Mouse (Mus musculus): ENCODE results near the gene D6Wsu163e. TPM values are rescaled to one million over a fixed set of nuclear protein-coding genes. Genes with fewer than 3 reads are reported as not detected.

The D6Wsu163e gene
- 22.8 TPM for total RNA-seq (2023)

DNA sequence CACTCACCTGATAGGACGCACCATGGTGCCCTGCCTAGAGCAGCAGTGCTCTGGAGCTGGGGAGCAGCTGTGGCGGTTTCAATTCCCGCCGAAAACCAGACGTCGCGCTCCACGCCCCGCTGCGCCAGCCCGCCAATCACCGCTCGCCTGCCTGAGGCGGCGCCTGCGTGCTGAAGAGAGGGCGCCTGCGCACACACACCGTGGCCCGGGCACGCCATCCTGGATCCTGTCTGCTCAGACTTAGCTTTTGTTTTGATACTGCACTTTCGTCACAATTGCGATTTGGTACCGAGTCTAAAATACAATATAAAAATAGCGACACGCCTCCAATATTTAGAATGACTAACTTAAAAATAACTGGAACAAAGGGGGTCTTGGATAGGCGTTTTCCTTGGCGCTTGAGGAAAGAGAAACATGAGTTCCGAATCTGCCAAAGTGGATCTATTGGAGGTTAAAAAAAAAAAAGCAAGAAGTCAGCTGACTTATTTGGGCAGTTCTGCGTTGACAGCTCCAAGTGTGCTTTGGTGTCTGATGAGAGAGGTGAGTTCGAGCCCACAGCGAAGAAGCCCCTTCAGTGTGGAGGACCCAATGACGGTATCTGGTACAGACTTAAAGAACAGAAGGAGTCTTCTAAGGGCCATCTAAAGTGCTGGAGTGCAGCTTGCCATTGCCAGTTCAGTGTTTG lies at the start of gene D6Wsu163e, which contains the start of gene Rad51ap1:
Gene D6Wsu163e (plus strand): TSS at position 476 of the 685 bp plus-strand sequence.
Gene Rad51ap1 (minus strand): TSS at position 101 of the 685 bp plus-strand sequence.

DNA sequence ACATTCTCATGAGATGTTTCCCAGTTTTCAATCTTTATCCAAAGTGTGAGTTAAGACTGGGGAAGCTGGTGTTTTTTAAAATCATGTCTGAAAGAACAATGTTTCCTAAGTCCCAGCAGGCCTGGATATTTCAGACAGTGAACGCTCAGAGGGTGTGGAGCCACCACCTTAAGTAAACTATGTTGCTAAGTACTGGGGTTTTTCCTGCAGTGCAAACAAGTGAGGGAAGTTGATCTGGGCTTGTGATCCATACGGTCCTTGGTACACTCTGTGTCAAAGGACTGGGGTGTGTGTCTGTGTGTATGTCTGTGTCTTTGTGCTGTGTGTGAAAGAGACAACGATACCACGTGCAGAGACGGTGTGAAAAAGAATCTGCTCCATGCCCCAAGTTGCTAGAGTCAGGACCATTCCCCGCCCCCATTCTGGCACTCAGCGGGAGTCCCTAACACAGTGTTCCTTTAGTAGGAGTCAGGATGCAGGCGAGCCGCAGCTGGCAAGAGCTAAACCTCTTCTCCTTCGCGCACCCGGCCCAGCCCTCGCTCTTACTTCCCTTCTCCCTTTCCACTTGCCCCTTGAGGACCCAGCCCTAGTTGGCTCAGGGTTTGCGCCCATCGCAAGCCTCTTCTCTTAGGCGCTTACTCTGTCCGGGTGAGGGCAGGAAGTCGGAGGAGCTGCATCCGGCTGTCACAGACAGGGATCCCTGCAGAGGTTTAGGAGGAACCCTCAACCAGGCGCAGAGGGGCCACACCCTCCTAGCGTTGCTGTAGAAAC lies 18.5 kb upstream of the D6Wsu163e start, which contains the start of gene Dyrk4:
Gene Dyrk4 (minus strand): TSS at position 729 of the 771 bp plus-strand sequence.

DNA sequence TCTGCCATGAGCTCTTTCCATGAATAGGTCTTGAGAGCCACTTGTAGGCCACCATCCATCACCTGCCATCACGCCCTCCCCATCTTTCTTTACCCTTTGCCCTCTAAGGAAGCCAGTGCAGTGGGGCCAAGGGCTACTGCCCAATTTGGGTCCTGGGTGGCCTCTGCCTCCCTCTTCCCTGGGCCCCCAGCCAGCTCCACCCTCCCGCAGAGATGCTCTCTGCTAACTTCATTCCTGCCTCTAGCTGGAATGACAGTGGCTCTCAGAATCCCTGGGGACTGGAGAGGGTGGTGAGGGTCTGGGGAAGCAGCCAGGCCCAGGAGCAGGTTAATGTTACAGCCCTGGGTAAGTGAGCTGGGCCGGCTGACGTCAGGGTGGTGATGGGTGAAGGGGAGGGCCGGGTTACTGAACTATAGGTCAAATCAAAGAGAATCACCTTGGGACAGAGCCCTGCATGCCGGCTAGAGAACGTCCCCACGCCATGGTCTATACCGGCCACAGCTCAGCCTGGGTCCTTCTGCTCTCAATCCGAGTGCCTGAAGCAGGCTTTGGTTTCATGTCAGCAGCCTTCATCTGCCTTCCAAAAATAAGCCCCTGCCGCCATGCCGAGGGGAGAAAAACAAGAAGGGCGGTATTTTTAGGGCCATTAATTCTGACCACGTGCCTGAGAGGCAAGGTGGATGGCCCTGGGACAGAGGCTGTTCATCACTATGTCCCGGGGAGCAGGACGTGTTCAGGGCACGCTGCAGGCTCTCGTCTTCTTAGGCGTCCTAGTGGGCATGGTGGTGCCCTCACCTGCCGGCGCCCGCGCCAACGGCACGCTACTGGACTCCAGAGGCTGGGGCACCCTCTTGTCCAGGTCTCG lies 75.4 kb downstream of the D6Wsu163e start, which contains the start of gene Fgf6:
Gene Fgf6 (plus strand): TSS at position 681 of the 865 bp plus-strand sequence.

Other genes with a start within 250 kb of the D6Wsu163e start
- gene Kcna6, start 199.3 kb upstream of the D6Wsu163e start, total RNA-seq (2023): 0.56 TPM
- 65.2 TPM for gene Ndufa9, start 90.8 kb upstream of the D6Wsu163e start, total RNA-seq (2023)
- not detected for gene Akap3, start 86.9 kb upstream of the D6Wsu163e start, total RNA-seq (2023)
- gene Dyrk4, start 18.1 kb upstream of the D6Wsu163e start, total RNA-seq (2023): 0.68 TPM
- gene Rad51ap1, start 375 bp upstream of the D6Wsu163e start, total RNA-seq (2023): 1.7 TPM
- gene Fgf6, start 75.6 kb downstream of the D6Wsu163e start, total RNA-seq (2023): not detected
- not detected for gene Fgf23, start 132.9 kb downstream of the D6Wsu163e start, total RNA-seq (2023)
- 9.9 TPM for gene Tigar, start 169.6 kb downstream of the D6Wsu163e start, total RNA-seq (2023)
- gene Ccnd2, start 212.2 kb downstream of the D6Wsu163e start, total RNA-seq (2023): 387 TPM

Measured in CD4-positive naive resting alpha-beta T cell, adult 57 days (primary cell).